Mouse (Mus musculus): ENCODE results near the gene Cdkn2b. TPM values are rescaled to one million over a fixed set of nuclear protein-coding genes. Genes with fewer than 3 reads are reported as not detected.

The Cdkn2b gene
- polyA plus RNA-seq, 1 experiment: 26.1 TPM

Other genes with a start within 250 kb of the Cdkn2b start
- gene Mtap, start 173.9 kb downstream of the Cdkn2b start, polyA plus RNA-seq (2012; rRNA removed): 30.8 and 34.2 TPM in 2 replicates
- gene Cdkn2a, start 16.4 kb downstream of the Cdkn2b start, polyA plus RNA-seq (2012; rRNA removed): 1.3 TPM in 2 replicates

Measured in urinary bladder, adult 2 months (tissue).